Mouse (Mus musculus): ENCODE measurements around the gene Atoh8.
A peak's percentile ranks its signal among the peaks of the same experiment; 100 is the strongest.

Gene Atoh8

GRCm38 (mm10) chr6:72254588-72255075 is 19.3 kb upstream of the Atoh8 start:
- DNase-seq (ENCODE audit: low read depth, low spot score): no peak

- DNase-seq (ENCODE audit: low read depth, low spot score): no peak
Measured at GRCm38 (mm10) chr6:72253911-72254587, 18.7 kb upstream of the Atoh8 start.

- DNase-seq (ENCODE audit: low read depth, low spot score): no peak
Measured at GRCm38 (mm10) chr6:72253168-72253567, 17.8 kb upstream of the Atoh8 start.

DNA sequence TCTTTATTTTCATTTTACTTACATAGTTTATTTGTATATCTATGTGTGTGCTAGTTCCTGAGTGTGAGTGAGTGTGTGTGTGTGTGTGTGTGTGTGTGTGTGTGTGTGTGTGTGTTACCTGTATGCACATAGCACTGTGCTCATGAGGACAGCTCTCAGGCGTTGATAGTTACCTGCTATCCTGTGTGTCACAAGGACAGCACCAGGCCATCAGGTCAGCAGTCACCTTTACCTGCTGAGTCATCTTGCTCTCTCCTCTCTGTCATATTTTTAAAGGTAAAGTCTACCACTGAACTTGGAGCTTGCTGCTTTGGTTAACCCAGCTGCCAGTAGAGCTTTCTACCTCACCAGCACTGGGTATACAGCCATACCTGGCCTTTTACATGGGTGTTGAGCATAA is 17.1 kb upstream of the Atoh8 start:
- DNase-seq (ENCODE audit: low read depth, low spot score): no peak

- DNase-seq (ENCODE audit: low read depth, low spot score): no peak
Measured at GRCm38 (mm10) chr6:72249981-72250380, 14.6 kb upstream of the Atoh8 start.

- DNase-seq (ENCODE audit: low read depth, low spot score): peak; percentile 65
Measured at GRCm38 (mm10) chr6:72248150-72248914, 13.0 kb upstream of the Atoh8 start.

DNA sequence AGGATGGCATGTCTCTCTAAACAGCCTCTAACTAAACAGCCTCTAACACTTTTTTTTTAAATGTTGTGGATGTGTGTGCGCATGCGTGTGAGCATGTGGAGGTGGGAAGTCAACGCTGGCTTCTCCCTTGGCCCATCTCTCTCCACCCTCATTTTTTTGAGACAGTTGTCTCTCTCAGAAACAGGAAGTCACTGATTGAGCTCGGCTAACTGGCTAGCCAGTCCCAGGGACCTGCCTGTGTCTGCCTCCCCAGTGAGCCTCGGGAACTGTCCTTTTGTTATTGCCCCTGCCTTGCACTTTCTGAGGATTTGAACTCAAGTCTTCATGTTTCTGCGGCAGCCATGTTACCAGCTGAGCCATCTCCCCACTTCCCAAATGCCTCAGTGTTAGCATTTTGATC is 10.9 kb upstream of the Atoh8 start:
- no peak for DNase-seq (ENCODE audit: low read depth, low spot score)

DNA sequence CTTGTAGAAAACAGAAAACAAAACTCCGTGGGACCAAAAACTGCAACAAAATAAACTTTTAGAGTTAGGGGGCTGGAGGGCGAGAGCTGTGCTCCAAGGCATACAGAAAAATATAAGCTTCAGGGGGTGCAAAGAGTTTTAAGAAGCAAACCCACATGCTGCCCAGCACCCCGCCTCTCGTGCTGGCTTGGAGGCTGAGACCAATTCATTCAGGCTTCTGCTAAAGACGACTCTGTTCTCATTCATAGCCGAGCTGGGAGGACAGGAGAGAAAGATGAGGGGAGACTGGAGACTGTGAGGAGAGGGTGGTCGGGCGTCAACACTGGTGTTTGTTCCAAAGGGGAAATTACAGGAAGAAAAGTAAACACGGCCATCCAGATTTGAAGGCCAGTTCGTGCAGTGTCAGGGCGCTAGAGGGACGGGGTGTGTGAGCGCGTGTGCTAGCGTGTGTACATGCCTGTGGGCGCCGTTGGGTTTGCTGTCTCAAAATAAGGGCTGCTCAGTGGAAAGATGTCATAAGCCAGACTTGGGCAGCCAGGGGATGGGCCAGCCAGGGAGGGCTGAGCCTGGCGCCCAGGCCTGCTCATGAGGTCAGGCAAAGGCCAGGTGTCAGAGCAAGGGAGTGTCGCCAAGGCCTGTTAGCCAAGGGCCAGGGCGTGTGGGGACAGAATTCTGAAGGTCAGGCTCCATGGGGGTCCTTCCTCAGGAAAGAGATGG is 9.3 kb upstream of the Atoh8 start:
- no peak for DNase-seq (ENCODE audit: low read depth, low spot score)

GRCm38 (mm10) chr6:72244144-72244549 is 8.8 kb upstream of the Atoh8 start:
- DNase-seq (ENCODE audit: low read depth, low spot score): no peak

GRCm38 (mm10) chr6:72242532-72243320 is 7.3 kb upstream of the Atoh8 start:
- DNase-seq (ENCODE audit: low read depth, low spot score): no peak

DNA sequence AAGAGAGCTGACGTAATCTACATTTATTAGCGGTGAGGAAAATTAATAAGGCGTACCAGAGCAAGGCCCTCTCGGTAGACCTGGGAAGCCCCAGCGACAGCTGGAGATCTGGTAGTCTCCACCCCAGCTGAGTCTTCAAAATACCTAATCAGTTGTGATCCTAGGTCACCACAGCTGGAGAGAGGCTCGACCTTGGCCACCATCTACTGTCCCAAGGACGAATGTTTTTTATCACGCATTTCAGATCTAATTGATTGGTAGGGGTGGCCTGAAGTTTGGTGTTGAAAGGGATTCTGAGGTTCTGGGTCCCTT is 6.4 kb upstream of the Atoh8 start:
- DNase-seq (ENCODE audit: low read depth, low spot score): no peak

DNA sequence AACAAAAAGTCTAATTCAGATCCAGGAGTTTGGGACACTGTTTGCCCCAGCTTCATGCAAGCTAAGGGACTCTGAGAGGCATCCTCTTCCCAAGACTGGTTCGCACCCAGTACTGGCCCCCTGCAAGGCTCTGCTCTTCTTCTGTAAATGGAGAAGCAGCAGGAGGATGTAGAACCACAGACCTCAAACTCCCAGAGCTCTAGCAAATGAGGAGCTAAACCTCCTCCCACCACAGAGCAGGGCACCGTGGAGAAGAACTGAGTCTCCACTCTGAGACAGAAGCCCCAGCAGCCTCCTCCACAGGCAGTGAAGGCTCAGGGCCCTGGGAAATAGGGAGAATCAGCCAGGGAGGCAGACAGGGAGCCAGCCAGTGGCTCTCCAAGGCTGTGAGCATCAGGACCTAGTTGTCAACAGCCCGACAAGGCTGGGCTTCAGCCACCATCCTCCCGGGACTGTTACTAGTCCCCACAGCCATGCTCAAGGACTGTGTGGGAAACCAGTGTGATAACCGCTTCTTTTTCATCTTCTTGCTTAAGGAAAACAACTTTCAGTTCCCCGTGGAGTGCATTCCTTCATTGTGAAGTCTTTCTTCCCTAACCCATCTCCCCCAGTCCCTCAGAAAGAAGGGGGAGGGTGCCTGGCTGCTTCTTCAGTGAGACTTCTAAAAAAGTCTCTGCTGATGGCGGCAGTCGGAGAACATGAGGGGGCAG is 5.9 kb upstream of the Atoh8 start:
- no peak for DNase-seq (ENCODE audit: low read depth, low spot score)

GRCm38 (mm10) chr6:72240042-72240441 is 4.7 kb upstream of the Atoh8 start:
- DNase-seq (ENCODE audit: low read depth, low spot score): no peak

DNA sequence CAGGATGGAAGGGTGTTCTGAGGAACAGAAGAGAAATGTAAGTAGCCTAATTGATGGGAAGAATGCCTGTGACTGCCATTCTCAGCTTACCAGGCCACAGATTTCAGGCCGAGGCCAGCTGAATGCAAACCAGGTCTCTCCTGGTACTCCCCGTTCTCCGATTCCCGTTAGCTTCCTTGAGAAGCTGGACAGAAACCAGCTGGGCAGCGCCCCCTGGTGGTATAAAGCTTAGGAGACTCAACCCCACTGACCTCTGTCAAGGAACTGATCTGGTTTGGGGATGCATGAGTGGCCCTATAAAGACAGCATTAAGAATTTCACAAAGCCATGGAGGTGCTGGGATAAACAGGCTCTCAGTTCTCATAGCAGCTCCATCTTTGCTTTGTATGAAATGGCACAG is 1.7 kb upstream of the Atoh8 start:
- peak; percentile 94 for DNase-seq (ENCODE audit: low read depth, low spot score)

DNA sequence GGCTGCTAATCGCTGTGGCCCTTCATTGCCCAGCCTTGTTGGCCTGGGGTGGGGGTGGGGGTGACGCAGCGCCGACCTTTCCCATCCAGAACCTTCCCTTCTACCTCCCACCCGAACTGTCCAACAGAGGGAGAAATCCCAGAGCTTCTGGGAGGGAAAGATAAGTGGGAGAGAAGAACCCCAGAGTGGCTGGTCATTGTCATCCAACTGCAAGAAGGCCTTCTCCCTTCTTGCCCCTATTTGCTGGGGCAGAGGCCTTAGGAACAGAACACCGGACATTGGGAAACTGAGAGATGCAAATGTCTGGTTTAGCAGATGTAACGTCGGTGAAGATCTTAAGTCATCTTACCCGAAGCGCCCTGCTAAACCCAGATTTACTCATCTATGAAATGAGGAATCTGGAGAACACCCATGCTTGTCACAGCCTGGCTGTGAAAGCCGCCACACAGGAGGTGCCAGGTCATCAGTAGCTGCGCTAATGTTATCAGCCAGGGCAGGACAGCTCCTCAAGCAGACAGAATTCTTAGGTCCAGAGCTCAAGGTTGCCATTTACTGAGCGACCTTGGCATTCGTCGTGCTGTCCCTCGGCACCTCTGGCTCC is 530 bp upstream of the Atoh8 start:
- no peak for DNase-seq (ENCODE audit: low read depth, low spot score)

DNA sequence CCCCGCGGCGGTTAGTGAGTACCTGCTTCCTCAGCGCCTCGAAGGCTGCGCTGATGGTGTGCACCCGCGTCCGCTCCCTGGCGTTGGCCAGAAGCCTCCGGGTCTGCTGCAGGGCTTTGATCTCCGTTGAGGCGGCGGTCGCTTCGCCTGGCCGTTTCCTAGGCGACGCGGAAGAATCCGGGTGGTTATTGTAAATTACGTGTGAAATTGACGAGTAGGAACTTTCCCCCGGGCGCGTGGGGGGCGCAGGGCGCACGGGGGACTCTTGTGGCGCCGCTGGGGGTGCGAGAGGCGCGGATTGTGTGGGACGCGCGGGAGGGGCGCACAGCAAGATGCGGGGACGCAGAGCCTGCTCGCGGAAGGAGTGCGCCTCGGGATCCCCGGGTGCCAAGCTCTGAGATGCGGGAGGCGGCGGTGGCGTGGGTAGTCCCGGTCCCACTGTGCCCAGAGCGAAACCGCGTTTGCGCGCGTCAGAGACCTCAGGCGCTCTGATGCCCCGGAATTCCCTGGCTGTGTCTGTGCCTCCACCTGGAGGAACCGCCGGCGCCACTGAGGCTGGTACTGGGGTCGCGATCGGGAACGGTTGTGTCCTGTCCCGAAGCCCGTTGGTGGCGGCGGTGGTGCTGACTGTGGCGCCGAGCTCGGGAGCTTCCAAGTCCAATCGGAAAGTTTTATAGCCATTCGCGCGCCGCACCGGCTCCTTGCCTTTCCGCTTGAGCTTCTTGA is 842 bp downstream of the Atoh8 start:
- peak; percentile 79 for DNase-seq (ENCODE audit: low read depth, low spot score)

DNA sequence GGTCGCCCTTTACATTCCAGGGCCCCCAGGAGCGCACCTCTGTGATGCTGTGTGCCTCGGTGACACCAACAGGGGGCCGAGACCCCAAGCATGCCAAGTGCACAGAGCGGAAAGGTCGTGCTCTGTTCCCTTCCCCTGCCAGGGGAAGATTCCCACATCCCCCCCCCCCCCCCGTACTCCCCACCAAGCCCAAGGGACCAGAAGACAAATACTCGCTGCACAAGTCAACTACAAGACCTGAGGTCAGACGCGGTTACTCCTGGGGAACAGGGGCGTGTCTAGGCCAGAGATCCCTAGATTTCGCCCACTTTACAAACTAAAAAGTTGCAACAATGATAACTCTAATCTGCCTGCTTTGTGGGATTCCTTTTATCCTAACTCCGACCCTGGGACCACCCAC is 1.4 kb downstream of the Atoh8 start:
- DNase-seq (ENCODE audit: low read depth, low spot score): no peak

- DNase-seq (ENCODE audit: low read depth, low spot score): no peak
Measured at GRCm38 (mm10) chr6:72232870-72233269, 2.5 kb downstream of the Atoh8 start.

GRCm38 (mm10) chr6:72232411-72232810 is 3.0 kb downstream of the Atoh8 start:
- no peak for DNase-seq (ENCODE audit: low read depth, low spot score)

- no peak for DNase-seq (ENCODE audit: low read depth, low spot score)
Measured at GRCm38 (mm10) chr6:72230875-72231274, 4.5 kb downstream of the Atoh8 start.
